Mouse (Mus musculus) limb, embryonic 14.5 days (tissue): ENCODE results near the gene Ccnl2. TPM values are rescaled to one million over a fixed set of nuclear protein-coding genes. Genes with fewer than 3 reads are reported as not detected.

Experiments used
- ATAC-seq: fragments of 200-750 bp; cut with Nextera tagmentation; 2 replicates; pipeline ENCODE4 v1.8.0; 2017; ENCODE audit warnings: low read depth, moderate number of reproducible peaks, moderate TSS enrichment; ENCODE audit not compliant: low FRiP score
- DNase-seq: peaks from one replicate; pipeline ENCODE4 v3.0.0-alpha.2; 2015; ENCODE audit warnings: low spot score
- H3K27ac ChIP-seq: fragments of 300-500 bp; sonication (generic); replicated peaks from 2 replicates; pipeline ENCODE4 v1.5.1; 2014; ENCODE audit warnings: low read depth, mild to moderate bottlenecking, low read length, moderate library complexity, mixed read lengths
- H3K27me3 ChIP-seq: fragments of 300-500 bp; sonication (generic); 2 replicates; pipeline ENCODE4 v1.6.1; 2014; ENCODE audit warnings: low read length, mixed read lengths; ENCODE audit not compliant: control insufficient read depth, insufficient read depth
- H3K36me3 ChIP-seq: fragments of 300-500 bp; sonication (generic); 2 replicates; pipeline ENCODE4 v1.6.1; 2014; ENCODE audit warnings: mild to moderate bottlenecking, low read length, moderate library complexity, mixed read lengths; ENCODE audit not compliant: control insufficient read depth, insufficient read depth
- H3K4me1 ChIP-seq: fragments of 300-500 bp; sonication (generic); 2 replicates; pipeline ENCODE4 v1.6.1; 2014; ENCODE audit warnings: antibody characterized with exemption, low read length, mixed read lengths; ENCODE audit not compliant: control insufficient read depth, insufficient read depth
- H3K4me2 ChIP-seq: fragments of 300-500 bp; sonication (generic); replicated peaks from 2 replicates; pipeline ENCODE4 v1.6.1; 2014; ENCODE audit warnings: low read depth, mild to moderate bottlenecking, low read length, moderate library complexity; ENCODE audit not compliant: severe bottlenecking
- H3K4me3 ChIP-seq: fragments of 300-500 bp; sonication (generic); replicated peaks from 2 replicates; pipeline ENCODE4 v1.5.1; 2014; ENCODE audit warnings: low read length
- H3K9ac ChIP-seq: fragments of 300-500 bp; sonication (generic); 2 replicates; pipeline ENCODE4 v1.6.1; 2014; ENCODE audit warnings: mild to moderate bottlenecking, low read depth, low read length, moderate library complexity; ENCODE audit not compliant: severe bottlenecking
- H3K9me3 ChIP-seq: fragments of 300-500 bp; sonication (generic); 2 replicates; pipeline ENCODE4 v1.6.1; 2016; ENCODE audit warnings: low read length; ENCODE audit not compliant: control insufficient read depth
- POLR2A ChIP-seq: fragments of 200-500 bp; IDR thresholded peaks from 2 replicates; pipeline ENCODE4 v1.8.0; 2012; ENCODE audit warnings: inconsistent platforms, mild to moderate bottlenecking, moderate library complexity, borderline replicate concordance; ENCODE audit not compliant: insufficient read depth, insufficient read length; ENCODE audit errors: extremely low read depth
- WGBS: fragments of 180-500 bp; shearing (Covaris S2); extraction: QIAGEN DNeasy Blood & Tissue Kit; methylation state at CpG from one replicate; pipeline ENCODE4 v1.1.7; 2014; 5-methylcytosine and 5-hydroxymethylcytosine counted together
- polyA plus RNA-seq, 2 experiments: library from polyadenylated mRNA; depleted of rRNA in 1 of 2; stranded (reverse) in 1 of 2; unstranded in 1 of 2; fragments of >200 nt; fragmentation: Nextera tagmentation in 1 of 2; extraction: Ambion mirVana in 1 of 2; gene quantifications; 2 replicates each; pipeline versions ENCODE4 v1.2.1 to v1.2.3; 2012 to 2014

Gene Ccnl2
- polyA plus RNA-seq, 2 experiments: 190 to 304 TPM

- no peaks in the 10 kb centered on the region for H3K27me3 ChIP-seq
- H3K9ac ChIP-seq: no peak overlapping the region
- peaks cover 16% of the 10 kb centered on the region for H3K4me1 ChIP-seq
- no peak overlapping the region for H3K27ac ChIP-seq
- TF ChIP-seq POLR2A: no peak
- DNase-seq (no peak), ATAC-seq (no peak)
- WGBS: 89% methylated on average over 13 of the region's 13 CpGs
- H3K4me3 ChIP-seq: no peak overlapping the region
- H3K36me3 ChIP-seq: no peaks in the 10 kb centered on the region
- H3K4me2 ChIP-seq: no peak overlapping the region
- H3K9me3 ChIP-seq: no peaks in the 10 kb centered on the region
Measured at GRCm38 (mm10) chr4:155772786-155773185, 39.5 kb upstream of the Ccnl2 start.

- Histone ChIP-seq H3K4me2 (peak overlapping the region; percentile 92), H3K4me1 (peaks cover 16% of the 10 kb centered on the region), H3K27me3 (no peaks in the 10 kb centered on the region), H3K9me3 (no peaks in the 10 kb centered on the region), H3K27ac (no peak overlapping the region), H3K9ac (peak overlapping the region; percentile 51; the same call in 1 of the 2 replicates), H3K36me3 (no peaks in the 10 kb centered on the region), H3K4me3 (peak overlapping the region; percentile 43)
- DNase-seq: no peak
- no peak for ATAC-seq
- whole genome bisulfite sequencing: 67% methylated on average over 4 of the region's 5 CpGs
- TF ChIP-seq POLR2A: no peak
Measured at GRCm38 (mm10) chr4:155773335-155774078, 38.8 kb upstream of the Ccnl2 start.

DNA sequence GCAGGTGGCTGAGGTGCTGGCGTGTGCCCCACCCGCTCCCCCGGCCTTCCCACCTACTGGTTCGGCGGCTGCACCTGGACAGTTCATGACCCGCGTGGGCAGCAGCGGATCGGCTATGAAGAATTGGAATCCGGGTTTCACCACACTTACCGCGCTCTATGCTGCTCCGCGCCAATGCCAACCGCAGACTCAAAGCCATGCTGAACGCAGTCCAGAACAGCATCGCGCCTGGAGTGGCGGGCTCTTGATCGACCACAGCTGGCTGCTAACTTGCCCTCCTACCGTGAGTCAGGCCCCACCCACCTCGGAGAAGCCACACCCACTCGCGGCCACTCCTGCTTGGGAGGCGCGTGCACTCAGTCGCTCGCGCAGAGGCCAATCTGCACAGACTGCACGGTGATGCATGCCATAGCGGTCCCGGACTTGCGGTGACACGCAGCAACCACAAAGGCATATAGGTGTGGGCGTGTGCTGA is 38.0 kb upstream of the Ccnl2 start, which contains the start of gene Vwa1:
TSS of gene Vwa1 (minus strand) at position 419 of the 475 bp plus-strand sequence.
- H3K27me3 ChIP-seq: no peaks in the 10 kb centered on the region
- peaks cover 16% of the 10 kb centered on the region for H3K4me1 ChIP-seq
- H3K4me3 ChIP-seq: peak within 1 kb of the TSS; percentile 43
- ATAC-seq: peak; percentile 80
- peak; percentile 92 for DNase-seq
- peak within 1 kb of the TSS; percentile 27; the same call in 1 of the 2 replicates for H3K27ac ChIP-seq
- H3K9me3 ChIP-seq: no peaks in the 10 kb centered on the region
- peak within 1 kb of the TSS; percentile 92 for H3K4me2 ChIP-seq
- no peak for TF ChIP-seq POLR2A
- under 1% methylated on average over 34 of the region's 35 CpGs for WGBS
- peak within 1 kb of the TSS; percentile 51 for H3K9ac ChIP-seq
- H3K36me3 ChIP-seq: no peaks in the 10 kb centered on the region

GRCm38 (mm10) chr4:155774971-155775740 is 37.1 kb upstream of the Ccnl2 start:
- H3K4me1 ChIP-seq: peaks cover 12% of the 10 kb centered on the region
- no peak overlapping the region for H3K9ac ChIP-seq
- ATAC-seq (no peak), DNase-seq (no peak)
- WGBS: 49% methylated on average over 9 of the region's 9 CpGs
- H3K27me3 ChIP-seq: no peaks in the 10 kb centered on the region
- no peaks in the 10 kb centered on the region for H3K36me3 ChIP-seq
- H3K27ac ChIP-seq: peak overlapping the region; percentile 48; the same call in 1 of the 2 replicates
- peak overlapping the region; percentile 43 for H3K4me3 ChIP-seq
- peak overlapping the region; percentile 92 for H3K4me2 ChIP-seq
- no peaks in the 10 kb centered on the region for H3K9me3 ChIP-seq
- TF ChIP-seq POLR2A: no peak

GRCm38 (mm10) chr4:155775855-155776254 is 36.4 kb upstream of the Ccnl2 start:
- 82% methylated on average over 3 of the region's 3 CpGs for WGBS
- peaks cover 12% of the 10 kb centered on the region; the same call in 1 of the 2 replicates for H3K4me1 ChIP-seq
- H3K9ac ChIP-seq: no peak overlapping the region
- DNase-seq: no peak
- no peak overlapping the region for H3K4me2 ChIP-seq
- H3K4me3 ChIP-seq: no peak overlapping the region
- ATAC-seq: no peak
- H3K27ac ChIP-seq: 0 out of 2 replicates have a peak overlapping the region, but pooled peaks have one; percentile 48
- no peaks in the 10 kb centered on the region for H3K36me3 ChIP-seq
- no peak for TF ChIP-seq POLR2A
- H3K27me3 ChIP-seq: no peaks in the 10 kb centered on the region
- no peaks in the 10 kb centered on the region for H3K9me3 ChIP-seq
